Mouse (Mus musculus): ENCODE data around the gene Tmem91.
"Not testable (repeated sequence)": the region's sequence is repeated elsewhere in the genome, so short reads cannot be mapped to it uniquely, and the experiment has no call there.

Tmem91 gene

DNA sequence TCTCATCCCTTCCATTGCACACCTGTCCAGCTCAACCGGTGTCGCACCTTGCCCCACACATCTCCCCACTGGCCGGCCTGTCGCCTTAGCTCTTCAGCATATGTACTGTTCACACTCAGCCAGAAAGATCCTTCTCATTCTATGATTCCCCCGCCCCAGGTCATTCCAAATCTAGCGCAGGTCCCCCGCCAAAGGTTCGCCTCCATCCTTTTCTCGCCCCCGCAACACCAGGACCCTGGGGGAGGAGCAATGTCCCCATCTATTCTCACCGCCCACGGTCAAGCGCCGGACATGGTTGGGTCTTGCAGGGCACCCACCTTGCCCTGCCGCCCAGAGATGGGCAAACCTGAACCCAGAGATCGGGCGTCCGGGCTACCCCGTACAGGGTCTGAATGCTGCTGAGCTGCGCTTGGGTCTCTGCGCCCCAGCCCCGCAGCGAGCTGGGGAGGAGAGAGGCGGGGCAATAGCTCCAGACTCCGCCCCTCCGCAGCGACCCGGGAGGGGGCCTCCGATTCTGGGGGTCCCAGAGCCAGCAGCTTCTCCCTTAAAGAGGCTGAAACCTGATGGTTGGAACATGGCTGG is at the start of gene Tmem91:
Tmem91 (minus strand) TSS at position 448 of the 582 bp plus-strand sequence.
- no peak for DNase-seq (ENCODE audit: low read depth in 2 of 2, low spot score in 2 of 2)

DNA sequence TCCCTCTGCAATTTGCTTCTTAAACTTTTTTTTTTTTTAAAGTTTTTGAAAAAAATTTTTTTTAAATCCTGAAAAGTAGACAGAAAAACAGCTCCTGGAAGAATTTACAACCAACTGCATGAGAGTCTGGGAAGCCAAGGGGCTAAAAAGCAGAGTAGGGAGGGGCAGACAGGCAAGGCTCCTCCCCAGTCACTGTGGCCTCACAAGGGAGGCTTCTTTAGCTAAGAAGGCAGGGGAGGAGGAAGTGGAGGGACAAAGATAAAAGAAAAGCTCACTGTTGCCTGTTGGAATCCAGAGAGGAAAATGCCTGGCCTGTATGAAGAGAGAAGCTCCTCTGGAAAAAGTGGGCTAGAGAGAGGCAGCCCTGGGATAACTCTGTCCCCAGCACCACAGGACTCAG is 46.8 kb upstream of the Tmem91 start:
- DNase-seq (ENCODE audit: low read depth in 2 of 2, low spot score in 2 of 2) = not testable (repeated sequence)

DNA sequence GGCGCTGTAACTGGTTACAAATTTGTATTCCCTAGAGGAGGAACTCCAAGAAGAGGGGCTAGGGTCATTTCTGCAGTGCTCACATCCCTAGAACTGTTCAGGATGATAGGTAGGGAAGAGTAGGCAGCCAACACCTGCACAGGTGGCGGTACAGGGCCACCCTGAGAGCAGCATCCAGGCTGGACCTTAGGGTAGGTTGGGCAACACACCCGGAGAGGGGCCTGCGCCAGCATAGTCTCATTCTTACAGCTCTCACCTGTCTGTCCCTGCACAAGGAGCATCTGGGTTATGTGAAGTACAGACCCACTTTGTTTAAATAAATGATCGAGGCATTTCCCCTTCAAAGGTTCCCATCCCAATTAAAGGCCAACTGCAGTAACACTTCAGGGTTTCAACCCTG is 45.8 kb upstream of the Tmem91 start:
- DNase-seq (ENCODE audit: low read depth in 2 of 2, low spot score in 2 of 2) = no peak

DNA sequence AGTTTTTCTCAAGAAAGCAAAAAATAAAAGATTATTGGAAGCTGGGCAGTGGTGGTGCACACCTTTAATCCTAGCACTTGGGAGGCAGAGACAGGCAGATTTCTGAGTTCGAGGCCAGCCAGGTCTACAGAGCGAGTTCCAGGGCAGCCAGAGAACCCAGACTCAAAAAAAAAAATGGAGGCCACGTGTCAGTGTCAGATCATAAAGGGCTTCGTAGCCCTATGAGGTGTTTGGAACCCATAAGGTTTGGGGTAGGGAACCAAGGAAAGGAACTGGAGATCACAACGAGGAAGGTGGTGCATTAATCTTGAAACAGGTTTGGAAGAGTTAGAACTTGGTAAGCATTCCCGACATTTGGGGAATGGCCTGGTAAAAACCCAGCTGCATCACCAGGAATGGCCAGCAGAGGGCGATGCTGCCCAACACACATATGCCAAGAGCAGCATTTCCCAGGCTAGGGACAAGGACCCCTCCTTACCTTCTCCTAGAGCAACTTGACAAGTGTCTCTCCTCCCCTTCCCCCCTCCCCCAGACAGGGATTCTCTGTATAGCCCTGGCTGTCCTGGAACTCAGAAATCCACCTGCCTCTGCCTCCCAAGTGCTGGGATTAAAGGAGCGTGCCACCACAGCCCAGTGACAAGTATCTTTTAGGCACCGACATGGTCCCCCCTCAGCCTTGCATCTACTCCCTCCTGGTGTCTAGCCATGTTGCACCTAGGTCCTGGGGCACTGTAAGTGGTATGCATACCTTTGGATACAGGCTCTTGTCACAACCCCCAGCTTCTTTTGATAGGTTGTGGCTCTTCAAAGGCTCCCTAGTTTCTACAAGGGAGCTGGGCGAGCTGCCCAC is 45.0 kb upstream of the Tmem91 start:
- DNase-seq (ENCODE audit: low read depth in 2 of 2, low spot score in 2 of 2) = peak; percentile 54 to 58

DNA sequence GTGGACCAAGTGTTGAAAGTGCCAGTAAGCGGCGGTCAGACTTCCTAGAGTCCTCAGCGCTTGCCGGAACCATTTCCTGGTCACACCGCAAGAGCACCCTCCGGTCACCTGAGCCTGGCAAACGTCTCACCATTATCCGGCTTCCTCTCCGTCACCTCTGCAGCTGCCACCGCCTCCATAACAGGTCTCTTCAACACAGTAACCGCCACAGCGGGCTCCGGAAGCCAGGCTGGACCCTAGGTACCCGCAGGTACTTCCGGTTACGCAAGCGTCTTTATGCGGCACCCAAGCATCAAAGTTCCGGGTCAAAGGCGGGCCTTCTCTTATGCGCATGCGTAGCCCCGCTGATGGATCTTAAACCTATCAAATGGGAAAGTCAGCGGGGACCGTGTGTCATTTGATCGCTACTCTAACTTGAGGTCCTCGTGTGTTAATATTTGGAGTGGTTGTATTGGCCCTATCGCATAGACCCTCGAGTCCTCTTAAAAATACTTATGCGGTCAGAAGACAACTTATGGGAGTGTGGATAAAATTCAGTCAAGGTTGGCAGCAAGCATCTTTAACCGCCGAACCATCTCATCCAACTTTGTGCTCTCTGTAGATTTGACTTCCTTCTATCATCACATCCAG is 43.9 kb upstream of the Tmem91 start, which contains the start of gene Ccdc97:
Ccdc97 (minus strand) TSS at position 301 of the 630 bp plus-strand sequence.
- DNase-seq (ENCODE audit: low read depth in 2 of 2, low spot score in 2 of 2) = peak; percentile 85 to 86

DNA sequence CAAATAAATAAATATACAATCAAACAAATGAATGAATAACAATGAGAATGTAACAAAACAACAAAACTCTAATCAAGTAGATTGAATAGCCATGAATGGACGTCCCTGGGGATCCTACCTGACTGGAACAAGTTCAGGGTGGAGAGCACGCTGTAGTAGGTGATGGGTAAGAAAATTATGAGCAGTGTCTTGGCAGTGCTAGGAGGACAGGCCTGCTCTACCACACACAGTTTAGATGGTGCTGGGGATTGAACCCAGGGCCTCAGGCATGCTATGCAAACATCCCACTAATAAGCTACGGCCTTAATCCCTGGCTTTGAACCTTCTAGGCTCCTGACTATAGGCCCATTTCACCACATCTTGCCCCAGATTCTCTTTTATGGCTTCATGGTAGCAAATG is 42.5 kb upstream of the Tmem91 start:
- DNase-seq (ENCODE audit: low read depth in 2 of 2, low spot score in 2 of 2) = no peak

DNA sequence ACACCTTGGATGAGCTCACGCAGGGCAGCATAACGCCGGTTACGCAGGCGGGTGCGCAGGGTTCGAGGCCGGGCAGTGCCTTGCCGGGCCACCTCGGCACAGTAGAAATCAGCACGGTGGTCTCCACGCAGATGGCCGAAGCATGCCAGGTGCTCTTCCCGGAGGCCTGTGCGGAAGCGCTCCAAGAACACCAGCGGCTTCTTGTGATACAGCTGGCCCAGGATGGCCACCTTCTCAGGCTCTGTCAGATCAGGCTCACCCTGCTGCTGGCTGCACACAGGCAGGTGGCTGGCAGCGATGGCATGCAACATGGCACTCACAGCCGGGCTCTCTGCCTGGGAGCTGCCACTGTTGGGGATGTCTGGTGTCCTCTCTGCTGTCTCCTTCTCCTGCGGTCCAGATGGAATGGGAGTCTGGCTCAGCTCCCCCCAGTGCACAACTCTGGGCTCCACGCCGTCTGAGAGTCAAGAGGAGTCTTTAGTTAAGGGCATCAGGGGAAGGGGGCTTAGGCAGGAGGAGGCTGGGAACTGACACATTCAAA is 40.8 kb upstream of the Tmem91 start:
- DNase-seq (ENCODE audit: low read depth in 2 of 2, low spot score in 2 of 2) = no peak

DNA sequence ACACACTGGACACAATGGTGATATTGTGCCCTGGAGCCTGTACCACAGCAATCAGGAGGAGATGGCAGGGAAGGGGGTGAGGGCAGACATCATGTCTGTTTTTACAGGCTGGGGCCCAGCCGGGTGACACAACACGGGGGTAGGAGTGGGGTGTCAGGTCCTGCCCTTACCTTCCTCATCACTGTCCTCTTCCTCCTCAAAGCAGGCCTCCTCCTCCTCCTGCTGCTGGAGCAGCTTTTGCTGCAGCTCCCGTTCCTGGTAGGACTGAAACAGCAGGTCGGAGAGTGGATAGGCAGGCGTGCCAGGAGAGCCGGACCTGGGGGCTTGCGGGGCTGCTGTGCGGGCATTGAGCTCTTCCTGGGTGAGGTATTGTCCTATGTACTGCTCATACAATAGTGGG is 39.6 kb upstream of the Tmem91 start:
- no peak for DNase-seq (ENCODE audit: low read depth in 2 of 2, low spot score in 2 of 2)

DNA sequence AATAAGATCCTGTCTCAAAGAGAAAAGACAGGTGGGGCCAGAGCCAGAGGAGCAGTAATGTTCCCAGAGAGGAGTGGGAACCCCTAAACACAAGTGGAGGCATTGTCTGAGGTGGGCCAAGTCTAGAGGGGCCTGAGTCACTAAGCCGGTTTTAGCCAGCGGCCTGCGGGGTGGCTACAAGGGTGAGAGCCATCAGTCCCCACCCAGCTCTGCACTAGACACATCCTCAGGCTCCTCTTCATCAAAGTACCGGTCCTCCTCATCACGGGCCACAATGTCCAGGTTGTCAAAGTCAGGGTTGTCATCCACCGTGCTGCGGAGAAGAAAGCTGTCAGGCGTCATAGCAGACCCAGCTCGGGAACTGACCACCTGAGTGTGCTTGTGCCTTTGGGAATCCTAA is 37.8 kb upstream of the Tmem91 start:
- no peak for DNase-seq (ENCODE audit: low read depth in 2 of 2, low spot score in 2 of 2)

DNA sequence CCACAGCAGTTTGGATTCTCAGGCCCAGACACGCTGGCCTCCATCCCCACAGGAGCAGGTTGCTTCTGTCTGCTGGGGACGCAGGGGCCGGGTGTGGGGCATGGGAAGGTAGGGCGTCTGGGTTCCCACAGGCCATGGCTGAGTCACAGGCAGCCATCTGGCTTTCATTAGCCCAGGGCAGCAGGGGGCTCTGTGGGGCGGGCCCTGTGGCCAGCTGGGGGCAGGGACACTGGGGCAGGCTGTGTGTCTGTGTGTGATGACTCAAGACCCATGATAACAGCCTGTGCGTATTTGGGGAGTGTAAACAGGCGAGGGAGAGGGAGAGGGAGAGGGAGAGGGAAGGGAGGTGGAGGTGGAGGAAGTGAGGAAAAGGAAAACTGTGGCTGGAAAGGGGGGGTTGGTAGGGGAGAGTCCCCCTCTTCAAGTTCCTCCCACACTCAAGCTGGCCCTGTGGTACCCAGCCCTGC is 36.8 kb upstream of the Tmem91 start:
- DNase-seq (ENCODE audit: low read depth in 2 of 2, low spot score in 2 of 2) = no peak

DNA sequence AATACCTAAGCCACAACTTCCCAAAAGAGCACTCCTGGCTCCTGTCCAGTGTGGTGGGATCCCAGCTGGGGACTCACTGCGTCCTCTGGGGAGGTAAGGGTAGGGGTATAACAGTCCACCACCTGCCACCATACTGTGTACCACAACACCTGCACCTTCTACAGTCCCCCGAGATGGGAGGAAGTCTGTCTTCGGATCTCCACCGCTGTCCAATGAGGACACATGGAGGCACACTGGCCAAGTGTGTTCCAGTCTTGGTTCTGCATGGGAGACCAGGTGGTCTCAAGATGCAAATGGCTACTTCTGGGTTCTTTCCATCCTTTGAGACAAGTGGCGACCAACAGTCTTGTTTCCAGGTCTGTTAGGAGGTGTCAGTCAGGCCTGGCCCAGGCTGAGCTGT is 36.2 kb upstream of the Tmem91 start:
- DNase-seq (ENCODE audit: low read depth in 2 of 2, low spot score in 2 of 2) = no peak

DNA sequence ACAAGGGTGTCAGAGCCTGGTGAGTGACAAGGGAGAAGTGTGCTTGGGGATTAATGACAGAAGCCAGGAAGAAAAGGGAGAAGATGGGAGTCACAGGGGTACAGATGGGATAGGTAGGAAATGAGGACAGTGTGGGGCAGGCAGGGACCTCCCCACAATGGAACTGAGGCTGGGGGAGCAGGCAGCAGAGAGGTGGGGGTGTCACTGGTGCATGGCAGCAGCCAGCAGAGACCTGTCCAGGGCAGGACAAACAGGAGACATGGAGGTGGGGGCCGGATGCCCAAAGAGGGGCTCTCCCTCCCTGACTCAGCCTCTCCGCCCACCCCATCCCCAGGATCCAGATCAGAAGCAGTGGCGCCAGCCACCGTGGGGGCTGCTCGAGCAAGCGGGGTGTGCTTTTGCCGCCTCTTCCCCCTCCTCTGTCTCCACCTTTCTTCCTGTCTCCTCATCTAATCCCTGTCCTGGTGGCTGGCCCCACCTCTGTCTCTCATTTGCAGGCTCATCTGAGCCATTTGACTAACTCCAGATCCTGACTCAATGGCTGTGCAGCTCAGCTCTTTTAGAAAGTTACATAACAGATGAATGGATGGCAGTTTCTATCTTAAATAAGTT is 35.7 kb upstream of the Tmem91 start:
- DNase-seq (ENCODE audit: low read depth in 2 of 2, low spot score in 2 of 2) = no peak

DNA sequence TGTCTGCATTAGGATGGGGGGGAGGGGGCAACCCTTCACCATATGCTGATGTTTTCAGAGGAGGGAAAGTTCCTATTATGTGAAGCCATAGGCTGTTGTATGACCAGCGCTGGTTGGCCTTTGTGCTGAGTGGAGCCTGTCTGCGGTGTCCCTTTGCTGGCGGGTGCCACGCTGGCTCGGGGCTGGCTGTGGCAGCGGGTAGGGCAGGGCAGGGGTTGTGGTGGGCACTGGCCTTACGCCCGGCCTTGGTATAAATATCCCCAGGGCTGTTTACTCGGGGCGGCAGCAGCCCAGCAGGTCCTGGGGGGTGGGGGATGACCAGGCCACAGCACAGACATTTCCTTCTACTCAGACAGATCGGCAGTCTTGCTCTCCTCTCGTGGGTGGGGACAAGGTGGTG is 35.0 kb upstream of the Tmem91 start:
- no peak for DNase-seq (ENCODE audit: low read depth in 2 of 2, low spot score in 2 of 2)

DNA sequence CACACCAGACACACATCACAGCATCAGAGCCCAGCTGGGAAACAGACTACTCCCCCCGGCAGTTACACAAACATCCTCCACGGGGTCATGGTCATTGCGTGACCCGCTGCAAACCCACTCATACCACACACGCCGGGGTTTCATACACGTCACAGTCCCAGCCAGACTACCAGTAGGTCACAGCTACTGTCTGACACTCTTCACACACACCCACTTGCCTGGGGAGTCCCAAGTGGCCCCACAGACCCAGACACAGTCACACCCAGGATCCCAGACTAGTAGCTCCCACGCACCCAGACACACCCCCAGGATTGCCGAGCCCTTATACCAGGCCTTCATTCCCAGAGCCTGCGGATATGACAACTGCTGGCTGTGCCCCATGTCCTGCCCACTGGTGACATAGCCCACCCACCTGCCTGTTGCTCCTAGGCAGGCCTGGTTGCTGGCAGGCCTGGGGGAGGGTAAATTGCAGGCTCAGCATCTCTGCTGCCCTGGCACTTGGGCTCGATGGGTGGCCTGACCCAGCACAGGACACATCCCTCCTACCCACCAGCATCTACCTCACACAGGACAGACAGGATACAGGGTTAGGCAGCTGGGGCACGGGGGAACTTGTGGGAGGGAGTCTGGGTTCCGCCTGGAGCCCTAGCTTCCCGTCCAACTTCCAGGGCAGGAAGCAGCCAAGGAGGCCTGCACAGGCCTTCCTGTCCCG is 32.8 kb upstream of the Tmem91 start:
- no peak for DNase-seq (ENCODE audit: low read depth in 2 of 2, low spot score in 2 of 2)

DNA sequence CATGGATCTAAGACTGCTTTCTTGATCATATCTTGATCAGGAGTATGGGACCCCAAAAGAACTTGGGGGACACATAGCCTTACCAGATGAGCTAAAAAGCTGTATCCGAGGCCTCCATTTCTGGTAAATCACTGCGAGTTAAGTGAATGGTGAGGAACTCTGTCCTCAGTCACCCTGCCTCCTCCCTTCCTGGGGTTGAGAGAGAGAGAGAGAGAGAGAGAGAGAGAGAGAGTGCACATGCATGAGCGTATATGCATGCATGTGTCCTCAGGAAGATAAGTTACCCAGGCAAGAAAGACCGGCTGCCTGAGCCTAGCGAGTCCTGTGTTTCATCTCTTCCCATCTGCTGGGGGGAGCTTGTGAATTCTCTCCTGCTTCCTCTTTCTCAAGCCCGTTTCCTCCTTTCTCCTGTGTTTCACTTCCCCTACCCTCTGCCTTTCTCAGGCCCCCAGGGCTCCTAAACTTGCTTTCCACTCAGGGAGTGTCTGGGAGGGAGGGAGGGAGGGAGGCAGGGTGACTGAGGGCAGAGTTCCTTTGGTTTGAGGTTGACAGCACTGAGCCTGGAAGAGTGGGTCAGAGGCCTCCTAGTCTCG is 31.7 kb upstream of the Tmem91 start:
- no peak for DNase-seq (ENCODE audit: low read depth in 2 of 2, low spot score in 2 of 2)

DNA sequence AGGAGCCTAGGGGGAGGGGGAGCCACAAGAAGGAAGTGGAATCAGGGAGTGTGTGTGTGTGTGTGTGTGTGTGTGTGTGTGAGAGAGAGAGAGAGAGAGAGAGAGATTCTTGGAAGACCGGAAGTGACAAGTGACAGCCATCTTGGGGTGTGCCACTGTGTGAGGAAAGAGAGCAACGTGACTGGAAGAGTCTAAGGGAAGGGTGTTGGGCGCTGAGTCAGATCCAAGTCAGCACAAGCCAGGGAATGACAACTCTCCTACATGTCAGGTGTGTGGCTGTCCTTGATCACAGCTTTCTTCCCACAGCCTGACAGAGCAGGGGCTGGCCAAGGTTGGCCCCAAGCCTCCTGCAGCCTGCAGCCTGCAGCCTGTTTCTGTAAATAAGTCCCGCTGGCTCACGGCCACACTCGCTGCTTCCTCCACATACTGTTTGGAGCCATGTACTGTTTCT is 30.9 kb upstream of the Tmem91 start:
- no peak for DNase-seq (ENCODE audit: low read depth in 2 of 2, low spot score in 2 of 2)

DNA sequence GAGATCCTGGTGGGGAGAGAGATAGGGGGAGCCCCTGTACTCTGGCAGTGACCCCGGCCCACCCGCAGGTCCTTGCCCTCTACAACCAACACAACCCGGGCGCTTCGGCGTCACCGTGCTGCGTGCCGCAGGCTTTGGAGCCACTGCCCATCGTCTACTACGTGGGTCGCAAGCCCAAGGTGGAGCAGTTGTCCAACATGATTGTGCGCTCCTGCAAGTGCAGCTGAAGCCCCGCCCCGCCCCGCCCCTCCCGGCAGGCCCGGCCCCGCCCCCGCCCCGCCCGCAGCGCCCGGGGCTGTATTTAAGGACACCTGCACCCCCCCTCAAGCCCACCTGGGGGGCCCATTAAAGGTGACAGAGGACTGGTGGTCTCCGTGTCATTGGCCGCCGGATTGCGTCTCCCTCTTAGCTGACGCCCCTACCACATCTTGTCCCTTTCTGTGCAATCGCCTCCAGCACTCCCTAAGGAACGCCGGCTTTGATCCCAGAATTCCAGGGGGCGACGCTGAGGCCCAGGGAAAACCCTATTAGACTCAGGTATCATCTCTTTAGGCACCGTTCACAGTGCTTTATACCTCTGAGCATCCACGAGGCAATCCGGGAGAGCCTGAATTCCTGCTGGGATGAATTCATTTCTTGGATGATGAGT is 29.9 kb upstream of the Tmem91 start:
- no peak for DNase-seq (ENCODE audit: low read depth in 2 of 2, low spot score in 2 of 2)

DNA sequence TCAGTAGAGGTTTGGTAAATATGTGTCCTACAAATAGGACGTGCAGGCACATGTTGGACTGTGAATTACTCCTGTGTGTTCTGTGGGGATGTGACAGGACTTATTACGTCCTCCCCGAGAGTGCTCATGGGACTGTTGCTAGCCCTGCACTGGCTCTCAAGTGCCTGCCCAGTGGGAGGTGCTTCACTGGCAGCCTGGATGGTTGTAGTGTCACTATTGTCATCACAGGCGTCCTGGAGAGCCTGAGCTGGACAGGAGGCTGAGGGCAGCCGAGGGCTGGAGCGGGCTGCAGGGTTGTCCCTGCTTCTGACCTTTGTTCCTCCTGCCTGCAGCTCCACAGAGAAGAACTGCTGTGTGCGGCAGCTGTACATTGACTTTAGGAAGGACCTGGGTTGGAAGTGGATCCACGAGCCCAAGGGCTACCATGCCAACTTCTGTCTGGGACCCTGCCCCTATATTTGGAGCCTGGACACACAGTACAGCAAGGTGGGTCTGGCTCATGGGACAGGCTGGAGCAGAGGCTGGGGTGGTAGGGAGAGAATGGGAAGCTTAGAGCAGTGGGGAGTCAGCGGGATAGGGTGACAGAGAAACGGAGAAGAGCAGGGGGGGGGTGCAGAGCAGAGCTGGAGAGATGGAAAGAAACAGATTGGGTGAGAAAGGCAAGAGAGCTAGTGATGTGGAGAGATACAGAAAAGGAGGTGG is 29.0 kb upstream of the Tmem91 start:
- DNase-seq (ENCODE audit: low read depth in 2 of 2, low spot score in 2 of 2) = no peak

DNA sequence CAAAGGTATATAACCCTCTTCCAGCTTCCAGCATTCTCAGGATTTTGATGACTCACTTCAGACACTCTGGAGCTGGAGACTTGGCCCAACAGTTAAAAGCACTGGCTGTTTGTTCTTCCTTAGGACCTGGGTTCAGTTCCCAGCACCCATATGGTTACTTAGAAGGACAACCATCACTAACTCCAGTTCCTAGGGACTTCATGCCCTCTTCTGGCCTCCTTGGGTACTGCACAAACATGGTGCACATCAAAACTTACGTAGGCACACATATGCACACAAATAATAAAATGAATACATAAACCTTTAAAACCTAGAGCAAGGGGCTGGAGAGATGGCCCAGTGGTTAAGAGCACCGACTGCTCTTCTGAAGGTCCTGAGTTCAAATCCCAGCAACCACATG is 27.4 kb upstream of the Tmem91 start:
- no peak for DNase-seq (ENCODE audit: low read depth in 2 of 2, low spot score in 2 of 2)

Data from CD8-positive naive resting alpha-beta T cell, adult 2 months (primary cell).